Mouse (Mus musculus): ENCODE measurements around the gene Arl13b.

Arl13b gene

DNA sequence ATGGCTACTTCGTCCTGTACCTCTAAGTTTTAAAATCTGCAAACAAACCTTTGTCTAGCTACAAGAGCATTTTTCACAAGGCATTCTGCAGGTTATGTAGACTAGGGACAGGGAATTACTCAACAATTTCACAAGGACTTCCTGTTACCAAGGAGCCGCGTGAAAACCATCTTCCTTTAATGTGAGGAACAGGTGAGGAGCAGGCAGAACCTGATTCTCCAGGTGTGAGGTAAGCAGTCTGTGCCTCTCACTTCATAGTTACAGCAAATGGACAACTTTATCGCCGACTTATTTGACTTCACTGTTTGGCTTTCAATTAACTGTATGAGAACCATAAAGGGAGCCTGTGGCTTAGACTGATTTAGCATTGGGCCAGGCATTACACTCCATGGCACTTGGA is 32.3 kb downstream of the Arl13b start, which contains the start of gene Stx19:
Gene Stx19, plus strand, starts transcription at position 186 of the 400 bp plus-strand sequence.
- no peak for DNase-seq (ENCODE audit: low read depth, low spot score)

- DNase-seq (ENCODE audit: low read depth, low spot score): no peak
These were observed 33.0 kb downstream of the Arl13b start for GRCm38 (mm10) chr16:62813790-62814189.

DNA sequence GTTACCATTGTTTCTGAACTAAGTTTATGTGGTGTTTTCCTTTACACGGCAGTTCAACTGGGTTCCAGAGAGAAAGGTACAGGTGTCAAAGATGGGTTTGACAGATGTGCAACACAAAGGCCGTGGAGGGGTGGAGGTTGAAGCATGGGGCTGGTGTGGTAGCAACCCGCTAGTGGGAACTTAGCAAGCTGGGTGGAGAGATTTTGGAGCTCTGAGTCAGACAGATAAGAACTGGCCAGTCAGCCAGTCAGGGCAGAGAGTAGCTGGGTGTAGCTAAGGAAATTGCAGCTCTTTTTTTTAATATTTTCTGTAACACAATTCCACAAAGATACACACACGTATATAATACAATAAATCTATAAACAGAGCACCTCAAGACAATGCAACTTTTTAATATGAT is 36.0 kb downstream of the Arl13b start:
- no peak for DNase-seq (ENCODE audit: low read depth, low spot score)

DNA sequence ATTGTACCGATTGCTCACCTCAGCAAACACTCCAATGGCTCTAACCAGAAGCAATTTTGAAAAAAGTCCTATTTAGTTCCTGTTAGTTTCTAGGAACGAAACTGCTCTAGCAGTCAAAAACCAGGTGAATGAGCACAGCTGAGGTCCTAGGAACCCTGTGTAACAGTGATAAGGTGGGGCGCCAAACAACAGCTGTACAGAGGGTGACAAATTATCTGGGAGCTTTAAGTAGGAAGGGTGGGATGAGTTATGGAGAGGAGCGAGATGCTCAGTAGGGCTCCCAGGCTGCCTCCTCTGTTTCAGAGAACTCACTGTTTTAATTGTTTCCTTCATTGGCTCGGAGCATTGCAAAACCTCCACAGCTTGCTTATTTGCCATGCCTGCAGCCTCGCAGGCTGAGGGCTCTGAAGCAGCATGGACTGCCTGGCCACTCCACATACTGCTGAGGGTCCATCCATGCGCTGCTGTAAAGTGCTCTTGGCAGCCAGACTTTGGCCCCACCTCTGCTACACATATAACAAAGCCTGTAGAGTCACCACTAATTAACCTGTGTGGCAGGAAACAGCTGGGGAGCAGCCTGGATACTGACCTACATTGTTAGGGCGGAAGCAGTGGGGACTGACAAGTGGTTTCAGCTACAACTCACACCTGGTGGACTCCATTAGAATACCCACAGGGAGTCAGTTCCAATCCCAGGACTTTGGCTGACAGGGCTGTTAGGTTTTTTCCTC is 39.4 kb downstream of the Arl13b start:
- no peak for DNase-seq (ENCODE audit: low read depth, low spot score)

GRCm38 (mm10) chr16:62804621-62805020 is 42.2 kb downstream of the Arl13b start:
- DNase-seq (ENCODE audit: low read depth, low spot score): no peak

DNA sequence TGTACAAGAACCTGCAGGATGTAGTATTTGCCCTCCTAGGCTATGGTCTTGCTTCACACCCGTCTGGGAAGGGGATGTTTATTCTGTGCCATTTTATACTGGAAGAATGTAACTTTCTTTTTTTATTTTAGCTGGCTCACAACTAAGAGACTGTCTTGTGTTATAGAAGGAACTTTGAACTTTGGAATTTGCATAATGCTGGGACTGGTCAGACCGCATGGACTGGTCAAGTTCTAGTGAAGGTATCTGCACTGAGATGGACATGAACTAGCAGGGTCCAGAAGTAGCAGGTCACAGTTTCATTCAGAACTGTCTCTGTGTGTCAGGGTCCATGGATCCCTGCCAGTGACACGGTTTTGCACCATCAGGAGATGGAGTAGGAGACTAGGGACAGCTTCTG is 47.0 kb downstream of the Arl13b start:
- DNase-seq (ENCODE audit: low read depth, low spot score): no peak

GRCm38 (mm10) chr16:62799426-62799825 is 47.4 kb downstream of the Arl13b start:
- no peak for DNase-seq (ENCODE audit: low read depth, low spot score)

DNA sequence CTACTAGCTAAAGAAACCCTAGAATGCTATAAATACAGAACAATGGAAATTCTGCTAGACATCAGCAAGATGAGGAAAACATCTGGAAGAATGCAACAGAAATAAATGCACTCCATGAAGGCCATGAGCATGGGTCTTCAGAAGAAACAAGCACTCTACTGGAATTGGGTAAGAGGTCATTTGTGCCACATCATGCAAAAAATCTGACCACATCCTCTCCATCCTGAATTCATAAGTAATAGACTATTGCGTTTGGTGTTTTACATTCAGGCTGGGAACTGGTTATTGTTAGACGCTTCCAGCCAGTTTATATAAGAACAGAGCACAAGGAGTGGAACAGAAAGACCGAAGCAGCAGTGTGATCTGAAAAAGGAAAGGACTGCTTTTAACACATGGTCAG is 48.0 kb downstream of the Arl13b start:
- no peak for DNase-seq (ENCODE audit: low read depth, low spot score)

GRCm38 (mm10) chr16:62796608-62797007 is 50.2 kb downstream of the Arl13b start:
- no peak for DNase-seq (ENCODE audit: low read depth, low spot score)

- DNase-seq (ENCODE audit: low read depth, low spot score): peak; percentile 99
These were observed 60.1 kb downstream of the Arl13b start, which contains the start of gene Nsun3 for GRCm38 (mm10) chr16:62786621-62787331. Gene Nsun3, minus strand, starts transcription at chr16:62786818.

GRCm38 (mm10) chr16:62782229-62782628 is 64.6 kb downstream of the Arl13b start:
- DNase-seq (ENCODE audit: low read depth, low spot score): no peak

- no peak for DNase-seq (ENCODE audit: low read depth, low spot score)
These were observed 68.6 kb downstream of the Arl13b start for GRCm38 (mm10) chr16:62778282-62778681.

DNA sequence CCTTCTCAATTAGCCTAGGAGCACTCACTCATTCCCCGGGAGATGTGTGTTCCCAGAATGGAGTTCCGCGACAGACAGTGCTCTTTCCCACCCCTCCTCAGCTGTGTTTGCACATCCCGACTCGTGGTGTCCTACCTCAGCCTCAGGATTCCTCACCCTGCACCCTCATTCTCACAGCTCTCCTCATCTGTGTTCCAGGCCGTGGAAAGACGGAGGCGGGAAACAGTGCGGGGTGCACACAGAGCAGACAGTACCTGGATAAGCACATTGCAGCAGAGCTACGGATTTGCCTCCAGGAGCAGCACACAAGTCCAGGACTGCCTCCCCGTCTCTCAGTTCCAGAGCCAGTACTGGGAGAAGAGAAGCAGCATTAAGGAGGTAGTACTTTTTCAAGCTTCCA is 70.8 kb downstream of the Arl13b start:
- DNase-seq (ENCODE audit: low read depth, low spot score): no peak

- DNase-seq (ENCODE audit: low read depth, low spot score): no peak
These were observed 73.4 kb downstream of the Arl13b start for GRCm38 (mm10) chr16:62773462-62773861.

DNA sequence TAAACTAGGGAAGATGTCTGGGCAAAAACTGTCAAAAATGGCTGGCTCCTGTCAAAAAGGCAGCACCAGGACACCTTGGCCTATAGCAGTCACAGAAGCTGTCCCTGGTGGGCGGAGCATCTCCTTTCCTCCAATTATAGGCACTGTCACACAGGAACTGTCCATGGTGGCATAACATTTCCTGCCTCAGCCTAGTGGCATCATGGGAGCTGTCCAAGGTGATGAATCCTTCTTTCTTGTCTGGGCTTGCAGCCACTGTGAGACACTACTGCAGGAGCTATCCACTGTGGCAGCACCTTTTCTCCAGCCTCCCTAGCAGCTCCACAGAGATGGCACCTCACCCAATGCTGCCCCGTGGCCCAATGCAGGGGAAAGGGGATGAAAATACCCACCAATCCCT is 88.5 kb downstream of the Arl13b start:
- DNase-seq (ENCODE audit: low read depth, low spot score): no peak

- no peak for DNase-seq (ENCODE audit: low read depth, low spot score)
These were observed 91.5 kb downstream of the Arl13b start for GRCm38 (mm10) chr16:62755307-62755706.

- DNase-seq (ENCODE audit: low read depth, low spot score): no peak
These were observed 93.2 kb downstream of the Arl13b start for GRCm38 (mm10) chr16:62753597-62753996.

GRCm38 (mm10) chr16:62753079-62753478 is 93.8 kb downstream of the Arl13b start:
- no peak for DNase-seq (ENCODE audit: low read depth, low spot score)

DNA sequence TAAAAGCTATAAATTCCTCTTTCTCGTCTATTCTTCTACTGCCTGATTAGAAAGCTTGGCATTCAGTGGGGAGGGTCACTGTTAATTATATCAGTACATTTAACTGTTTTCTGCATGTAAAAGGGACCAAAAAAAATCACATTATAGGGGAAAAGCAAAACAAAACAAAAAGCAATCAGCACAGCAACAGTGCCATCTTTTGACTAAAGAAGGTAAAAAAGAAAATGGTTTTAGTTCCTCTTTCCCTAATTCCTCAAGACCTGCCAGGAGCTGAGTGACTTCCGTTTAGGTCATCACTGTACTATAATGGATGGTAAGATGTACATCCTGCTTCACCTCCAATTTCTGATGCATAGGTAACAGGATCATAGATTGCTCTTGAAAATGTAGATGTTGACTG is 101.0 kb downstream of the Arl13b start:
- no peak for DNase-seq (ENCODE audit: low read depth, low spot score)

All from skeletal muscle tissue, adult 2 months (tissue).